Mouse (Mus musculus) erythroblast, embryonic 14.5 days (primary cell): Measurements from ENCODE around the gene 1110032F04Rik. TPM values are rescaled to one million over a fixed set of nuclear protein-coding genes. Genes with fewer than 3 reads are reported as not detected.

Experiments used
- H3K27me3 ChIP-seq: 2 replicates; pipeline ENCODE4 v1.6.1; 2012; ENCODE audit warnings: inconsistent platforms; ENCODE audit not compliant: control insufficient read depth
- H3K36me3 ChIP-seq: 2 replicates; pipeline ENCODE4 v1.6.1; 2012; ENCODE audit warnings: mild to moderate bottlenecking, inconsistent platforms; ENCODE audit not compliant: control insufficient read depth
- H3K4me1 ChIP-seq: 2 replicates; pipeline ENCODE4 v1.6.1; 2012; ENCODE audit warnings: inconsistent platforms; ENCODE audit not compliant: control insufficient read depth
- H3K4me3 ChIP-seq: replicated peaks from 2 replicates; pipeline ENCODE3; 2012; ENCODE audit warnings: moderate library complexity, mild to moderate bottlenecking, inconsistent platforms
- H3K9me3 ChIP-seq: 2 replicates; pipeline ENCODE4 v1.6.1; 2012; ENCODE audit warnings: low read length, inconsistent platforms, mixed read lengths; ENCODE audit not compliant: control insufficient read depth
- GATA1 ChIP-seq: IDR thresholded peaks from 2 replicates; pipeline ENCODE4 v1.6.1; 2012; ENCODE audit warnings: low read length, inconsistent platforms, mixed read lengths
- TAL1 ChIP-seq: IDR thresholded peaks from 3 replicates; pipeline ENCODE4 v1.6.1; 2012; ENCODE audit warnings: low read length, inconsistent platforms, mixed read lengths
- polyA plus RNA-seq: library from polyadenylated mRNA; stranded (reverse); fragments of >175 nt; gene quantifications from 2 replicates; pipeline ENCODE4 v1.2.3, GENCODE M21; 2012

Gene 1110032F04Rik
- polyA plus RNA-seq: 0.02 TPM in 1 of 2 replicates, not detected in the other

DNA sequence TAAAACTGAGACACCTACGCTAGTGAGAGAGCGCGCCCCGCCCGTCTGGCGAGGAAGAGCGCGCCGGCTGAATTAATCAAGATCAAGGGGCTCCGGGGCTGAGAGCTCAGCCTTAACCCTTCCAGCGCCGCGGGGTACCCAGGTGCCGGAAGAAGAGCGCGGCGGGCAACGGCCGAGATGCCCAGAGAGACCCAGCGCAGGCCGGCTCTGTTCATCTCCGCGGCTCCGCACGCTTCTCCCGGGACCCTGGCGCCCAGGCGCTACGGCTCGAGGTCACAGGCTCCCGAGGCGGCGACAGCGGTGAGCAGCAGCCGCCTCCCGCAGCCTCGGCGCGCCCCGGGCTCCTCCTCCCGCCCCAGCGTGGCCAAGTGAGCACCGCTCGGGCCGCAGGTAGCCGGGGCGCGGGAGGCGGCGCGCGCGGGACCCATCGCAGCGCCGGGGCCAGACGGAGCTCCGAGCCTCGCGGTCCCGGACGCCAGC is at the start of gene 1110032F04Rik:
Gene 1110032F04Rik, plus strand, starts transcription at position 376 of the 480 bp plus-strand sequence.
- Histone ChIP-seq H3K36me3 (no peaks in the 10 kb centered on the region), H3K4me3 (peak within 1 kb of the TSS; percentile 51), H3K27me3 (peaks cover 42% of the 10 kb centered on the region), H3K4me1 (peaks cover 14% of the 10 kb centered on the region), H3K9me3 (no peaks in the 10 kb centered on the region; the same call in 1 of the 2 replicates)
- TF ChIP-seq TAL1: no peak
- no peak for TF ChIP-seq GATA1

DNA sequence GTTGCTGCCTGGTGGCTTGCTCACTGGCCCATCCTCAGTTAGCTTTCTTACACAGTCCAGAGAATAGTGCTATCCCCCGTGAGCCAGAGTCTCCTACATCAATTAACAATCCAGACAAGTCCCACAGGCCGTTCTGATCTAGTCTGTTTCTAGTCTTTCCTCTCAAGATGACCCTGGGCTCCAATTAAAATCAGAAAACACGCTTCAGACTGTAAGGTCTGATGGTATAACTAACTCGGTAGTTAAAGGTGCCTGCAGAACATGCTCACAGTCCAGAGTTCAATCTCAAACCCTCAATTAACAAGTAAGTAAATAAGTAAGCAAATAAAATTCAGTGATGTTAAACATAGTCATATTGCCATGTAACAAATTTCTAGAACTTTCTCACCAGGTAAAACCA is 48.0 kb upstream of the 1110032F04Rik start:
- no peaks in the 10 kb centered on the region for H3K36me3 ChIP-seq
- no peaks in the 10 kb centered on the region for H3K9me3 ChIP-seq
- no peak overlapping the region for H3K4me3 ChIP-seq
- H3K27me3 ChIP-seq: no peaks in the 10 kb centered on the region
- TF ChIP-seq GATA1: no peak
- TF ChIP-seq TAL1: no peak
- no peaks in the 10 kb centered on the region for H3K4me1 ChIP-seq

DNA sequence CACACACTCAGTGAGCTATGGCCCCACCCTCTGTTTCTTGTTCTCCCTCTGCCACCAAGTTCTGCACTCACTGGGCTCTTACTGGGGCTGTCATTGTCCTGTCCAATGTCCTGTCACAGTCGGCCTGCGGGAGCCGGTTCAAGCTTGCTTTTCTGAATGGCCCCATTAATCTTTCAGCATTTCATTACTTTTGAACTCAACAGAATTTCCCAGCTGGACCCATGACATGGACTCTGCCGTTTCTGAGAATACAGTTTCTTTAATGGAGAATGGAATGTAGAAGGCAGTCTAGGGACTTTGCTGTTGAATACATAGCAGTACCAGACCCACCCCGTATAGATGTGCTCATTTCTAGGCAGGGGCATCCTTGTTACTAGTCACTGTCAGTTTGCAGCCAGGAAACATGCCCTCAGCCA is 47.5 kb upstream of the 1110032F04Rik start:
- H3K27me3 ChIP-seq: no peaks in the 10 kb centered on the region
- H3K9me3 ChIP-seq: no peaks in the 10 kb centered on the region
- H3K4me3 ChIP-seq: no peak overlapping the region
- no peaks in the 10 kb centered on the region for H3K36me3 ChIP-seq
- H3K4me1 ChIP-seq: no peaks in the 10 kb centered on the region
- TF ChIP-seq GATA1 (no peak), TAL1 (no peak)

DNA sequence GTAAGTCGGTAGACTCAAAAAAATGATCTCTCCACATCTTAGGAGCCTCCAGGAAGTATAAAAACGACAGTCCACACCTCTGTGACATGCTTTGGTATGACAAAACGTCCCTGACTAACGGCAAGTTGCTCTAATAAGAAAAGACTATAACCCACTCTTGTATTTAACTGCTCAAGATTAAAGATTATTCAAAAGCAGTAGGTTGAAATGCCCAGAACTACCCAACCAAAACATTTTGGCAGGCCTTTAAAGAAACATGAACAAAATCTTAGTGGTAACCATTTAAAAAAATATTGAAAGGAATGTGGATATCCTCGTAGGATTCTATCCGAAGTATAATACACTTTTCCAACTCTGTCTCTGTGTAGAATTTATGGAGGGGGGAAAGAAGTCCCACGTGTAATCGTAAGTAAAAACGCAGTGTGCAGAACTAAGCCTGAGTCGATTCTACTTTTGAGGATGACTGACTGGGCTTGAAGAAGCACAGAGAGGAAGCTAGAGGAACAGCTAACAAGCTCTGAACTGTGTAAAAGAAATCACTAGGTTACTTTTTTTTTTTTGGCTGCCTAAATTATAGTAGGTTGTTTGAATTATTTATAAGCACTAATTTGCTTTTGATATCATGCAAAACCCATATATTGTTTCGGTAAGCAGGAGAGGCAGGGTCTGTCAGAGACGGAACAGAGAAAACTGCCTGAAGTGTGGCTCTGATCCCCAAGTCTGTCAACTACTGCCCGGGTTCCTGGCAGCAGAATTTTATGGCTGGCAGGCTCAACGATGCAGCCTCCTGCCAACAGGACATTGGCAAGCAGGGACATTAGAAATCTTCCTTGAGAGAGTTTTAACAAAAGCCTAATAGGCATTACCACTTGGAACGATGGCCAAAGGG is 45.3 kb upstream of the 1110032F04Rik start:
- TF ChIP-seq TAL1 (no peak), GATA1 (no peak)
- H3K36me3 ChIP-seq: no peaks in the 10 kb centered on the region
- no peaks in the 10 kb centered on the region for H3K9me3 ChIP-seq
- no peaks in the 10 kb centered on the region for H3K27me3 ChIP-seq
- H3K4me1 ChIP-seq: no peaks in the 10 kb centered on the region
- no peak overlapping the region for H3K4me3 ChIP-seq

DNA sequence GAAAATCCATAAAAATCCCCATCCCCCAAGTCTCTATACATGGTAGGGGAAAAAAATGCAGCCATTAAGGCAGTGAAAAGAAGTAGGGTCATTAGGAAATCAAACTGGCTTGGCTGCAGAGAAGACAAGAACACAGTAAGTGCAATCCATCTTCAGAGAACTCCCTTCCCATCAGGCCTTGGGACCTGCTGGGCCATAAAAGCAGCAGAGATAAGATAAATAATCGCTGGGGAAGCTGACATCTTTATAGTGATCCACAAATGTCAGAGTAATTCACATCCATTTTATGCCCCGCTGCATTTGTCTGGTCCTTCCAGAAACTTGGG is 44.7 kb upstream of the 1110032F04Rik start:
- TF ChIP-seq GATA1 (no peak), TAL1 (no peak)
- Histone ChIP-seq H3K9me3 (no peaks in the 10 kb centered on the region), H3K27me3 (no peaks in the 10 kb centered on the region), H3K36me3 (no peaks in the 10 kb centered on the region), H3K4me1 (no peaks in the 10 kb centered on the region), H3K4me3 (no peak overlapping the region)

DNA sequence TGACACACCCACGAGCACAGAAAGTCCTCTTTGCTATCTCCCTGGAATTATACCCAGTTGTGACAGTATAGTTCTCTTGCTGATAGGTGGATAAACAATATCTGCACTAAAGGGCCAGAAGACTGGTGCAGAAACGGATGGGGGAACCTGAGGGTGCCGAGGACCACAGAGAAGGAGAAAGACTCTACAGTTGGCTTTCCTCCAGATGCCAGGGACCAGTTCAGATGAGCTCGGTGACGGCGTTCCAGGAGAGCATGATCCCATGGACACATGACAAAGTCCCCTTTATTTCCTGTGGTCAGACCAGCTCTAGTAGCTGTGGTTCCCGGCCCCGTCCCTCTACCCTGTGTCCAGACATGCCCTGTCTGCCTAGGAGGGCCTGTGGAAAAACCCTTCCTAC is 44.2 kb upstream of the 1110032F04Rik start:
- Histone ChIP-seq H3K9me3 (no peaks in the 10 kb centered on the region), H3K27me3 (no peaks in the 10 kb centered on the region), H3K36me3 (no peaks in the 10 kb centered on the region), H3K4me1 (no peaks in the 10 kb centered on the region), H3K4me3 (no peak overlapping the region)
- TF ChIP-seq TAL1 (no peak), GATA1 (no peak)

DNA sequence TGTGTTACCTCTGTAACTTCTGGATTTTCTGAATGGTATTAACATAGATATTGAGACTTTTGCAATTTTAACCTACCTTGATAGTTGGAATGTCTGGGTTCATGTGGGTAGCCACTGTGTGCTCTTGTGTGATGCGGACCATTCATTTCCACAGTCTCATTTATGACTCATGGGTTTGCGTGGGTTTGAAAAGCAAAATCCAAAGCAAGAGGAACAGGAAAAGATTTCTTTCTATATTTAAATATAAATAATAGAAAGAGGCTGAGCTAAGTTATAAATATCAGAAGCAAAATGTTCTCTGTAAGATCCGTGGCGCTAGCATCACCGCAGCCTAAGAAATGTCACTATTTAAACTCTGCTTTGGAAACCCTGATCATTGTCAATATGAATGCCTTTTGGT is 41.7 kb upstream of the 1110032F04Rik start:
- Histone ChIP-seq H3K9me3 (no peaks in the 10 kb centered on the region), H3K4me1 (no peaks in the 10 kb centered on the region), H3K36me3 (no peaks in the 10 kb centered on the region), H3K27me3 (no peaks in the 10 kb centered on the region), H3K4me3 (no peak overlapping the region)
- no peak for TF ChIP-seq GATA1
- TF ChIP-seq TAL1: no peak

DNA sequence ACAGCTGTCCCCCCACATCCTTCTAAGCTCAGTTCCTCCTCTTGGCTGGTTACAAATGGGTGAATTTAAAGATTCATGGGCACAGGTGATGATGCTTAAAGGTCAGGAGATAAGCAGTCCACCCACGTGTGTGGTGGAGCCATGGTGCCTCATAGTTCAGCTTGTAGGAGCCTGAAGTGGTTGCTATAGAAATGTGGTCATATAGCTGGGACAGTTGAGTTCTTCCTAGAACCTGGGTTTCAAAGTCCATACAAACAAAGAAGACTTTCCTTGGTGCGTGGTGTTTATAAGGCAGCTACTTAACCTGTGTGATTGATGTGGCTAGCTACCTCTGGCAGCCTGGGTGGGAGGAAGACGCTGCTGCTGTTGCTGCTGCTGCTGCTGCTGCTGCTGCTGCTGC is 39.4 kb upstream of the 1110032F04Rik start:
- TF ChIP-seq GATA1 (no peak), TAL1 (no peak)
- Histone ChIP-seq H3K9me3 (no peaks in the 10 kb centered on the region), H3K36me3 (no peaks in the 10 kb centered on the region), H3K27me3 (no peaks in the 10 kb centered on the region), H3K4me1 (no peaks in the 10 kb centered on the region), H3K4me3 (no peak overlapping the region)

DNA sequence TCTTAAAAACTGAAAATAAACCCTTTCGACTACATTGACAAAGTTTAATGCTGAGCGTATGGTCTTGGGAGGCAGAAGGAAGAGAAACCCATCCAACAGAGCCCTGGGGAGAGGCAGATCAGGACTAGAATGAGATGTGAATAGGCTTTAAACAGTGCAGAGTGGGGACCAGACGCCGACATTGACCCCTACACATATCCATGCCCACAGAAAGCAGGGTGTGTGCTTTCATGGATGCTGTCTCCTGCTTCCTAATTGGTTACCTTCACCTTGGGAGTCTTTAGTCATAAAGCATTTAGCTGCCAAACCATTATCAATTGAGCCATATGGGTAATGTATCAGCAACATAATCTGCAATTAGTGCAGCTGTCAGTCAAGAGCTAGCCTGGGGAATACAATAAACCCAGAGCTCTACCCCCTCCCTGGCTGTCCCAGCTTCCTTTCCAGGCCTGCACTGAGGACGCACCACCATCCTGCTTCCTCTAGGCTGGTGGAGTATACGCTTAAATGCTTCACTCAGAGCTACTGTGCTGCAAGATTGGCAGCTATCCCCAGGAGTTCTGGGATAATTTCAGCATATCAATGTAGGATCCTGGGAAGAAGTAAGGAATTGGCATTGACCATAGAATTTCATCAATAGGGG is 32.4 kb upstream of the 1110032F04Rik start:
- Histone ChIP-seq H3K4me3 (no peak overlapping the region), H3K4me1 (no peaks in the 10 kb centered on the region), H3K9me3 (no peaks in the 10 kb centered on the region), H3K36me3 (no peaks in the 10 kb centered on the region), H3K27me3 (no peaks in the 10 kb centered on the region)
- no peak for TF ChIP-seq GATA1
- TF ChIP-seq TAL1: no peak
